Mouse (Mus musculus): ENCODE results near the gene Ube2e1. TPM values are rescaled to one million over a fixed set of nuclear protein-coding genes. Genes with fewer than 3 reads are reported as not detected.

Ube2e1 gene
- polyA plus RNA-seq (2012; rRNA removed) = 3.1 and 5.4 TPM in 2 replicates

DNA sequence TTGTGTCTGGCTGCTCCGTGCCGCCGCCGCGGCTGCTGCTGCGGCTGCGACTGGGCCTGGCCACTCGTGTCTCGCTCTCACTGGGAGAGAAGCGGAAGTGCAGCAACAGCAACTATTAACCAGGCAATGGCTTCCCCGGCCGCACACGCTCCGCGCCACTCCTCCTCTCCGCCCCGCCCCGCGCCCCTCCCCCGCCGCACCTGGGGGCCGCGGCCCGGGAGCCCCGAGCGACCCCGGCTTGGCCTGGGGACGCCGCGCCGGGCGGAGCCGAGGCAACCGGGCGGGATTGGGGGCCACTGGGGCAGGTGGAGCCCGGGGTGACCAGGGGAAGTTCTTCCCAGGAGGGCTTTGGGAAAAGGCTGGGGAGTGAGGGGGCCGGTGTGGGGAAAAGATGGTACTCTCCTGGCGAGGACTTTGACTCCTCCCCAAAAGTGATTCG, at the start of gene Ube2e1:
Gene Ube2e1, minus strand, starts transcription at position 167 of the 439 bp plus-strand sequence.

DNA sequence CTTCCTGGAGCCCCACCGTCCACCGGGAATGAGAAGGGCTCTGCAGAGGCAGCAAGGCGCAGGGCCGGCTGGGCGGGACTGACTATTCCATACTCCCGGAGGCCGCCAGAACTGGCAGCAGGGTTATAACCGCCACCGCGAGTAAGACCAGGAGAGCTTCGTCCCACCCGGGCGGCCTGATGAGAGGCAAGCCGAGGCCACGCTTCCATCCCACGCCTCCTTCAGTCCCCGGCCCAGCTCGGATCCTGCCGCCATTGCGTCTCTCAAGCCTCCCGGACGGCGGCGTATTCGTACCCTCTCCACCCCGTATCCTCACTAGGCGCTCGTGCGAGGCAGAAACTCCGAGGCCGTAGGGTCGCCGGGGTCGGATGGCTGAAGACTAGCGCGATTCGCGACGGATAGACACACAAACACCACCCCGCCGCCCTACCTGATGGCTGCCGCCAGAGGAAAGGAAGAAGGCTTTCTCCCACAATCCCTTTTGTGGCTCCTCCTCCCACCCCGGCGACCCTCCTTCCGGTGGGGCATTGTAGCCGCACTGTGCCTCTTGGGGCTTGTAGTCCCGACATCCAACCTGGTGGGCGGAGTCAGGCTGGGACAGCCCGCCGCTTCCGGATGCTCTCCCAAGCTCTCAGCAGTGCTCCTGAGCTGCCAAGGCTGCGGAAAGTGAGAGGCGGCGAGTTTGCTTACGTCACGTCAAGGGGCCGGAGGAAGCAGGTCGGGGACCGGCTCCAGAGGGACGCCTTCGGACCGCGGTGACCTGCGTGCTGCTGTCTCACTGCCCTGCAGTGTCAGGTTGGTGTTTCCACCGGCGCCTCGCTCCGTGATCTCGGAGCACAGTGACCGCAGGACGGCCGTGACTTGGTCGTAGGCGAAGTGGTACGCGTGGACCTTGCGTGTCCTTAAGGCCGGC, 60.9 kb downstream of the Ube2e1 start, which contains the start of the genes Nkiras1 and Rpl15:
Gene Nkiras1, plus strand, starts transcription at position 608 of the 913 bp plus-strand sequence.
Gene Rpl15, minus strand, starts transcription at position 863 of the 913 bp plus-strand sequence.

DNA sequence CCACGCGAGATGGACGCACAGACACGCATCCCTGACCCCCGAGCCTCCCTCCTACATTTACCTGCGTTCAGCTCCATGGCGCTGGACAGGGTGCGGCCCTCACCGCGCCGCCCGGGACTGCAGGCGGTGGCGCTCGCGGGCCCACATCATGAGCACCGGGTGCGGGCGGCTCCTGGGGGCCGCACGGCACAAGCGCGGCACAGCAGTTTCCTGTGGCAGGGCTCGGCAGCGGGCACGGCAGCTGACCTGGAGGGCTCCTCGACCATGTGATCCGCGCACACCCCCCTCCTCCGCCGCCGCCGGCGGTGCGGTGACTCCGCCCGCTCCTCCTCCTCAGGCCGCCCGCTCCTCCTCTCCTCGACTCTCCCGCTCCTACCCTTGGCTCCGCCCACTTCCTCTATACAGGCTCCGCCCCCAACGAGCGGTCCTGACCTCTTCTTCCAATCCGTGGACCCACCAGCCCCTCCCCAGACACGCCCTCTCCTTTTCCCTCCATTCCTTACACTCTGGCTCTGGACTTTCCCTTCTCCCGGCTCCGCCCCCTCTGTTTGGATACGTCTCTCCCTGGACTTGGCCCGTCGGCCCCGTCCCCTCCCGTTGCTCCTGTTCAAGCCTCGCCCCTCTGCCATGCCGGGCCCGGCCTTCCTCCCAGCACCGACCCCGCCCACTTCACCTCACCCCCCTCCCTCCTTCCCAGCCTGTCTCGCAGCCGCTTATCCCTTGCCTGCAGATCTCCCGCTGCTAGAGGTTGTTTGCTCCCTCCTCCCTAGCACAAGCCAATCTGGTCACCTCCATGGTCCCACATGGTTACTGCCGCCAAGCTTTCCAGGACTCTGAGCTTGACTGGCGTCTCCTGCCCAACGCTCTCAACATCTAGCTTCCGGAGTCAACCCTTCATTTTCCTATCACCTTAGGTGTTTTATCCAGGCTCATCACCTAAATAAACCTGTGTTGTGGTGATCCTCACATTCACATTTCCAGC, 92.6 kb downstream of the Ube2e1 start, which contains the start of gene Nr1d2:
Gene Nr1d2, minus strand, starts transcription at position 378 of the 982 bp plus-strand sequence.

Other genes with a start within 250 kb of the Ube2e1 start
- 2.9 and 6.1 TPM in 2 replicates for gene Nr1d2, start 92.7 kb downstream of the Ube2e1 start, polyA plus RNA-seq (2012; rRNA removed)
- gene Nkiras1, start 60.7 kb downstream of the Ube2e1 start, polyA plus RNA-seq (2012; rRNA removed) = 0.20 and 0.23 TPM in 2 replicates
- 41.0 and 70.6 TPM in 2 replicates for gene Rpl15, start 60.5 kb downstream of the Ube2e1 start, polyA plus RNA-seq (2012; rRNA removed)